Mouse (Mus musculus): ENCODE measurements around the gene Nprl2. TPM values are rescaled to one million over a fixed set of nuclear protein-coding genes. Genes with fewer than 3 reads are reported as not detected.

The Nprl2 gene
- total and polyA plus RNA-seq, 3 experiments, result 12.6 to 31.4 (median 16.3) TPM

DNA sequence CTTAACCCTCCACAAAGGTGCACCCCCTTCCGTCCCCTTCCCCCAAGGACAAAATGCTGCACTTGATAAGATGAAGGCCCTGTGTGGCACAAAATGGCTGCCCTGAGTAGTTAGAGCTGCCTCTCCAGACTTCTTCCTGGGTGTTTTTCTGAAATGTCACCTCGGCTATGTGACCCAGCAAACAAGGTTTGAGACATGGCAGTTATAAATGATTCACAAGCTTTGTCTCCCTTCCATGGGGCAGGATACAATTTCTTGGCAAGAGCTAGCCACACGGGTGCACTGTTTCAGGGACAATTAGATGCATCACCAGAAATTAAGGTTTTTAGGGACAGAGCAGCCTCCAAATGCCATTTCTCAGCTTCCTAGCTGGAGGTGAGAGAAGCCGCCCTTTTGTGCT, 1.6 kb upstream of the Nprl2 start:
- in situ Hi-C loops (cut with MboI; ENCODE audit: low pct_ligation_motif_present, low pct_unique_long_range_greater_than_20kb, low sequenced_read_pairs) (no loop called here), dilution Hi-C loops (cut with MboI; ENCODE audit: extremely low pct_ligation_motif_present, extremely low pct_unique_long_range_greater_than_20kb, low sequenced_read_pairs) (no loop called here)
- Histone ChIP-seq H3K27ac (ENCODE audit: insufficient read depth, low read depth) (no peak overlapping the region), H3K4me2 (ENCODE audit: insufficient read depth, low read depth, poor library complexity, severe bottlenecking) (no peak overlapping the region), H3K36me3 (replicated peaks in 1 of 2; ENCODE audit: control insufficient read depth in 1 of 2, insufficient read depth in 1 of 2, low read length in 1 of 2) (peaks cover 47 to 66% of the 10 kb centered on the region in 2 experiments), H3K4me1 (ENCODE audit: control insufficient read depth in 1 of 2, insufficient read depth in 2 of 2) (peaks cover 9 to 40% of the 10 kb centered on the region in 2 experiments), H3K27me3 (replicated peaks) (no peaks in the 10 kb centered on the region), H3K9me3 (replicated peaks; ENCODE audit: low read length) (no peaks in the 10 kb centered on the region), H3K79me2 (replicated peaks; ENCODE audit: control insufficient read depth, extremely low read depth, insufficient read depth, poor library complexity, severe bottlenecking) (peaks cover 21% of the 10 kb centered on the region), H3K4me3 (replicated peaks in 1 of 3; ENCODE audit: low read depth in 2 of 3, low read length in 2 of 3, poor library complexity in 1 of 3) (no peak overlapping the region), H3K9ac (ENCODE audit: insufficient read depth, low read depth) (no peak overlapping the region)
- DNase-seq (ENCODE audit: extremely low read depth), result no peak
- TF ChIP-seq JUN (IDR thresholded peaks at IDR 0.05; ENCODE audit: insufficient read depth, low read depth, low read length) (no peak), TBP (conservative IDR thresholded peaks at IDR 0.05; ENCODE audit: low read depth, low read length) (no peak), CHD2 (IDR thresholded peaks at IDR 0.05; ENCODE audit: low read length) (no peak), POLR2AphosphoS2 (IDR thresholded peaks at IDR 0.05; ENCODE audit: low read depth, low read length) (no peak), USF2 (conservative IDR thresholded peaks at IDR 0.05; ENCODE audit: low read depth, low read length) (no peak), HCFC1 (IDR thresholded peaks at IDR 0.05; ENCODE audit: low read depth, low read length) (no peak), SMC3 (IDR thresholded peaks at IDR 0.05; ENCODE audit: low read depth, low read length) (no peak), RAD21 (IDR thresholded peaks at IDR 0.05; ENCODE audit: low read depth, low read length) (no peak), PAX5 (IDR thresholded peaks at IDR 0.05; ENCODE audit: low read length) (no peak), ZKSCAN1 (IDR thresholded peaks at IDR 0.05; ENCODE audit: borderline replicate concordance, low read depth, low read length) (no peak), MAZ (IDR thresholded peaks at IDR 0.05; ENCODE audit: low read depth, low read length) (no peak), CTCF (conservative IDR thresholded peaks at IDR 0.05 in 1 of 2, IDR thresholded peaks at IDR 0.05 in 1 of 2; ENCODE audit: low read depth in 2 of 2, low read length in 2 of 2) (no peak), MXI1 (IDR thresholded peaks at IDR 0.05; ENCODE audit: low read depth, low read length) (no peak), JUND (conservative IDR thresholded peaks at IDR 0.05; ENCODE audit: low read depth, low read length) (no peak), ETS1 (conservative IDR thresholded peaks at IDR 0.05; ENCODE audit: low read depth, low read length) (no peak), BHLHE40 (IDR thresholded peaks at IDR 0.05; ENCODE audit: low read depth, low read length) (no peak)

DNA sequence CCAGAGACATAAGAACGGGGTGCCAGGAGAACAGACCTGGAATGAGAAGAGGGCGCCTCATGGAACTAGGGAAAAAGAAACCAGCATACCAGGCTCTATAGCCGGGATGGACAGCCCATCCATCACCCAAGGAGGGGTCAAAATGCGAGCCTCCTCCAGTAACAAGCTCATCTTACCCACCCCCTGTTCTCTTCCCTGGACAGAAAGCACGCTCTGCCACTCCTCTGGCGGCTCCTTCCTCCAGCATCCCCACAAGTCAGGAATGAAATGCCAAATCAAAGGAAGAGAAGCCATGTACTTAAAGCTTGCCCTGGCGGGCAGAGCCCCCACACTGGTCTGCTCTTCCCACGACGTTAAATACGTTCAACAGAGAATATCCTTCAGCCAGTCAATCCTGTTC, 1.0 kb upstream of the Nprl2 start:
- Histone ChIP-seq H3K4me2 (ENCODE audit: insufficient read depth, low read depth, poor library complexity, severe bottlenecking) (peak overlapping the region; percentile 82), H3K27me3 (replicated peaks) (no peaks in the 10 kb centered on the region), H3K4me3 (replicated peaks in 1 of 3; ENCODE audit: low read depth in 2 of 3, low read length in 2 of 3, poor library complexity in 1 of 3) (peak overlapping the region in 2 of 3 experiments; percentile 70 to 76), H3K79me2 (replicated peaks; ENCODE audit: control insufficient read depth, extremely low read depth, insufficient read depth, poor library complexity, severe bottlenecking) (peaks cover 15% of the 10 kb centered on the region), H3K9me3 (replicated peaks; ENCODE audit: low read length) (no peaks in the 10 kb centered on the region), H3K9ac (ENCODE audit: insufficient read depth, low read depth) (no peak overlapping the region), H3K36me3 (replicated peaks in 1 of 2; ENCODE audit: control insufficient read depth in 1 of 2, insufficient read depth in 1 of 2, low read length in 1 of 2) (peaks cover 48 to 67% of the 10 kb centered on the region in 2 experiments), H3K4me1 (ENCODE audit: control insufficient read depth in 1 of 2, insufficient read depth in 2 of 2) (peaks cover 9 to 40% of the 10 kb centered on the region in 2 experiments), H3K27ac (ENCODE audit: insufficient read depth, low read depth) (no peak overlapping the region)
- DNase-seq (ENCODE audit: extremely low read depth), result no peak
- no peak for TF ChIP-seq POLR2A (IDR thresholded peaks at IDR 0.05; ENCODE audit: low read depth, low read length)
- TF ChIP-seq JUN (IDR thresholded peaks at IDR 0.05; ENCODE audit: insufficient read depth, low read depth, low read length), result no peak
- no peak for TF ChIP-seq ZNF384 (IDR thresholded peaks at IDR 0.05; ENCODE audit: low read depth, low read length)
- in situ Hi-C loops (cut with MboI; ENCODE audit: low pct_ligation_motif_present, low pct_unique_long_range_greater_than_20kb, low sequenced_read_pairs), result no loop called here
- dilution Hi-C loops (cut with MboI; ENCODE audit: extremely low pct_ligation_motif_present, extremely low pct_unique_long_range_greater_than_20kb, low sequenced_read_pairs), result no loop called here
